Mouse (Mus musculus): ENCODE measurements around the gene Svep1.

DNA sequence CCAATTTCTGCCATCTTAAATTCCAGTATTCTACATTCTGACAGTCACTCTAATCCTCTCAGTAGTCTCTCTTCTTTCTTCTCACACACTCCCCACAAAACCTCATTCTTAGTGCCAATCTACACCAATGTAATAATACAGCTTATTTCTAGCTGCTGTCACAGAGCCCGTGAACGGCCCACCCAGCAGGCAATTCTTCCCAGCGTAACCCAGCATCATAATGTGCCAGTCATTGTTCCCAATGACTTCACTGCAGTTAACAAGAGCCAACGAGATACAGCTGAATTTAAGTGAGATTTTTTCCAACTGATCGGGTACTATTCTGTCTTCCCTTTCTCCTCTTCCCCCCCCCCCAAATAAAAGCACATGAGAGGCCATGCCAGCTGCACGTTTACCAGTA lies 67.4 kb downstream of the Svep1 start:
- no peak for TF ChIP-seq MAX (IDR thresholded peaks at IDR 0.05; ENCODE audit: low read depth)
- TF ChIP-seq POLR2A (IDR thresholded peaks at IDR 0.05; ENCODE audit: insufficient read length, low read depth), result no peak
